Mouse (Mus musculus) limb, embryonic 14.5 days (tissue): Measurements from ENCODE around the gene Sla2. TPM values are rescaled to one million over a fixed set of nuclear protein-coding genes. Genes with fewer than 3 reads are reported as not detected.

Source experiments
- ATAC-seq: fragments of 200-750 bp; cut with Nextera tagmentation; 2 replicates; pipeline ENCODE4 v1.8.0; 2017; ENCODE audit warnings: low read depth, moderate number of reproducible peaks, moderate TSS enrichment; ENCODE audit not compliant: low FRiP score
- DNase-seq: peaks from one replicate; pipeline ENCODE4 v3.0.0-alpha.2; 2015; ENCODE audit warnings: low spot score
- H3K27ac ChIP-seq: fragments of 300-500 bp; sonication (generic); replicated peaks from 2 replicates; pipeline ENCODE4 v1.5.1; 2014; ENCODE audit warnings: low read depth, mild to moderate bottlenecking, low read length, moderate library complexity, mixed read lengths
- H3K27me3 ChIP-seq: fragments of 300-500 bp; sonication (generic); 2 replicates; pipeline ENCODE4 v1.6.1; 2014; ENCODE audit warnings: low read length, mixed read lengths; ENCODE audit not compliant: control insufficient read depth, insufficient read depth
- H3K36me3 ChIP-seq: fragments of 300-500 bp; sonication (generic); 2 replicates; pipeline ENCODE4 v1.6.1; 2014; ENCODE audit warnings: mild to moderate bottlenecking, low read length, moderate library complexity, mixed read lengths; ENCODE audit not compliant: control insufficient read depth, insufficient read depth
- H3K4me1 ChIP-seq: fragments of 300-500 bp; sonication (generic); 2 replicates; pipeline ENCODE4 v1.6.1; 2014; ENCODE audit warnings: antibody characterized with exemption, low read length, mixed read lengths; ENCODE audit not compliant: control insufficient read depth, insufficient read depth
- H3K4me2 ChIP-seq: fragments of 300-500 bp; sonication (generic); replicated peaks from 2 replicates; pipeline ENCODE4 v1.6.1; 2014; ENCODE audit warnings: low read depth, mild to moderate bottlenecking, low read length, moderate library complexity; ENCODE audit not compliant: severe bottlenecking
- H3K4me3 ChIP-seq: fragments of 300-500 bp; sonication (generic); replicated peaks from 2 replicates; pipeline ENCODE4 v1.5.1; 2014; ENCODE audit warnings: low read length
- H3K9ac ChIP-seq: fragments of 300-500 bp; sonication (generic); 2 replicates; pipeline ENCODE4 v1.6.1; 2014; ENCODE audit warnings: mild to moderate bottlenecking, low read depth, low read length, moderate library complexity; ENCODE audit not compliant: severe bottlenecking
- H3K9me3 ChIP-seq: fragments of 300-500 bp; sonication (generic); 2 replicates; pipeline ENCODE4 v1.6.1; 2016; ENCODE audit warnings: low read length; ENCODE audit not compliant: control insufficient read depth
- POLR2A ChIP-seq: fragments of 200-500 bp; IDR thresholded peaks from 2 replicates; pipeline ENCODE4 v1.8.0; 2012; ENCODE audit warnings: inconsistent platforms, mild to moderate bottlenecking, moderate library complexity, borderline replicate concordance; ENCODE audit not compliant: insufficient read depth, insufficient read length; ENCODE audit errors: extremely low read depth
- WGBS: fragments of 180-500 bp; shearing (Covaris S2); extraction: QIAGEN DNeasy Blood & Tissue Kit; methylation state at CpG from one replicate; pipeline ENCODE4 v1.1.7; 2014; 5-methylcytosine and 5-hydroxymethylcytosine counted together
- polyA plus RNA-seq, 2 experiments: library from polyadenylated mRNA; depleted of rRNA in 1 of 2; stranded (reverse) in 1 of 2; unstranded in 1 of 2; fragments of >200 nt; fragmentation: Nextera tagmentation in 1 of 2; extraction: Ambion mirVana in 1 of 2; gene quantifications; 2 replicates each; pipeline versions ENCODE4 v1.2.1 to v1.2.3; 2012 to 2014

The Sla2 gene
- polyA plus RNA-seq, 2 experiments = 0.15 to 0.26 TPM

DNA sequence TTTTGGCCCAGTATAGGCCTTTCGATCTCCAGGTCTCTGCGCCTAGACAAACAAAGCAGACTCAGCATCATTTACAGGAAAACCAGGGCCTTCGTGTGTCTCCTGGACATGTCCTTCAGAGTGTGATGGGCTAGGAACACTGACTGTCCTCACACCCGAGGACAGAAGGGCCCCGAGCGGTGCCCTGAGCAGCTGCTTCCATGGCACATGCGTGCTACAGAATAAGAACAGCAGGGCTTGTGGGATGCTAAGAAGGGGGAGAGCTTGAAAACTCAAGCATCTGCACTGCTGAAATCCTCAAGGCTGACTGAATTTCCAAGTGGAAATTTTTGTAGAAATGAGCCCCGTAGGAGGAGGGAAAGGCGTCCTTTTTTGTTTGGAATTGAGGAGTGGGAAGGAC lies 10.0 kb upstream of the Sla2 start:
- no peak overlapping the region for H3K27ac ChIP-seq
- no peaks in the 10 kb centered on the region for H3K27me3 ChIP-seq
- 83% methylated on average over 9 of the region's 9 CpGs for WGBS
- no peaks in the 10 kb centered on the region for H3K4me1 ChIP-seq
- DNase-seq = no peak
- H3K4me2 ChIP-seq = no peak overlapping the region
- H3K9ac ChIP-seq = no peak overlapping the region
- ATAC-seq = no peak
- H3K36me3 ChIP-seq = no peaks in the 10 kb centered on the region
- no peaks in the 10 kb centered on the region for H3K9me3 ChIP-seq
- H3K4me3 ChIP-seq = no peak overlapping the region
- no peak for TF ChIP-seq POLR2A

DNA sequence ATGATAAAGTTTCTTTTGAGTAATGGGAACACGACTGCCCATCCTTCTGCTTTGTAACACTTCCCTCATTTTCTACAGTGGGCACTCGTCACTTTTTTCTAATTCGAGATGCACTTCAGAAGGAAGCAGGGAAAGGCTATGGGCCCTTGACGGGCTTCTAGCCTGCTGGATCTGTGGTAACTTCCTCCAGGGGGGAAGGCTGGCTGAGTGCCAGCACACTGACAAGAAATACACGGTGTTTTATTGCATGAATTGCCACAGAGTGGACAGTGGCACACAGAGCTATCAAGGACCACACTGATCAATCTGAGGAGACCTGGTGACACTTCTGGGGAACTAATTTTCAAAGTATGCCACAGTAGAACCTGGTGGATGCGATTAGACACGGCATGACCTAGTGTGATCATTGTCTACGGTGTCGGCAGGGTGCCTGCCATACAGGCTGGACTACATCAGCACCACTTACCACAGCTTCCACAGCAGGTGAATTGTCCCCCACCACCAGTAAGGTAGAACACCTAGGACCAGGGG lies 9.5 kb upstream of the Sla2 start:
- 71% methylated on average over 9 of the region's 9 CpGs for WGBS
- ATAC-seq = no peak
- TF ChIP-seq POLR2A = no peak
- Histone ChIP-seq H3K9ac (no peak overlapping the region), H3K4me3 (no peak overlapping the region), H3K27ac (no peak overlapping the region), H3K4me1 (no peaks in the 10 kb centered on the region), H3K4me2 (no peak overlapping the region), H3K36me3 (no peaks in the 10 kb centered on the region), H3K9me3 (no peaks in the 10 kb centered on the region), H3K27me3 (no peaks in the 10 kb centered on the region)
- no peak for DNase-seq

DNA sequence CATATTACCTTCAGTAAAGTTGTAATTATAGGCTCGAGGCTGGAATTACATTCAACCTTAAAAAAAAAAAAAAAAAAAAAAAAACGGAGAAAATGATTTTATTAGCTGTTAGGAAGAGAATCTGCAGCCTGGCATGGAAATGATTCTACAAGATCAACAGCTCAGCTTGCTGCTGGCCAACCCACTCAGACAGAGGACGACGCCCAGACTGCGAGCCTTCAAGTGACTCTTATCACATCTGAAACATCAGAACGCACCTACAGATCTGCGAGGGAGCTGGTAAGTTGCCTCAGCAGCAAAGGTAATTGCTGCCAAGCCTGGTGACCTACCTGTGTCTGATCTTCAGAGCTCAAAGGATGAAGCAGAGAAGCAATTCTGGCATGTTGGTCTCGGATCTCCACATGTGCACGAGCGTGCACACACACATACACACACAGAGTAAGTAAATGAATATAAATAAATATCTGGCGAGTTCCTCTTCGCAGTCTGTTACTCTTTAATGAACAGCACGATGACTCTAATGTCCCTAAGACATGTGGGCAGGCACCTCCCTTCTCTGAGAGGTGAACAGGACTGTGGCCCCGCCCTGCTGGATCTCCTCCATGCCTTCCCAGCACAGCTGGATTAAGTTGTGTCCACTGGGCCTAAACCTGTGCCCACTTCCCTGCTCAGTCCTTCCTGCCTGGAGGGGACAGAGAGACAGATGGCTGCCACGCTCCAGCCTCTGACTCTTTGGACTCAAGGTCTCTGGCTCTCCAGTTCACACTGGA lies 7.7 kb upstream of the Sla2 start:
- Histone ChIP-seq H3K27me3 (no peaks in the 10 kb centered on the region), H3K27ac (no peak overlapping the region), H3K36me3 (no peaks in the 10 kb centered on the region), H3K4me2 (no peak overlapping the region), H3K9me3 (no peaks in the 10 kb centered on the region), H3K4me3 (no peak overlapping the region), H3K4me1 (no peaks in the 10 kb centered on the region), H3K9ac (no peak overlapping the region)
- DNase-seq (no peak), ATAC-seq (no peak)
- 80% methylated on average over 15 of the region's 15 CpGs for WGBS
- TF ChIP-seq POLR2A = no peak

DNA sequence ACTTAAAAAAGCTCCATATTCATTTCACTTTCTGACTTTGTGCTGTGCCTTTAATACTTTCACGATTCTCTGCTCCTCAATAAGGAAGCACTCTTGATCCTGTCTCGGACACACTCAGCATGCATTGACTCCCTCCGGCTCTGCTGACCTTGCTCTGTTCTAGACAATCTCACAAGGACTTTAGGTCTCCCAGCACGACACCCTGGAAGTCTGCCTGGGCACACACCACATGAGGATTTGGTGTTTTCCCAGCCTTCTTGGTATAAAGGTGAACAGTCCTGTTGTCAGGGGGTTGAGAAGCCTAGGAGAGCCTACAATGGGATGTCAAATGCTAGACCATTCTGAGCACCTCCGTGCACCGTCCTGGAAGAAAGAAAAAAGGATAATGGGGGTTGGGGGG lies 5.8 kb upstream of the Sla2 start:
- Histone ChIP-seq H3K4me3 (no peak overlapping the region), H3K9ac (no peak overlapping the region), H3K36me3 (no peaks in the 10 kb centered on the region), H3K27ac (no peak overlapping the region), H3K9me3 (no peaks in the 10 kb centered on the region), H3K4me1 (no peaks in the 10 kb centered on the region), H3K4me2 (no peak overlapping the region), H3K27me3 (no peaks in the 10 kb centered on the region)
- ATAC-seq (no peak), DNase-seq (no peak)
- TF ChIP-seq POLR2A = no peak
- 81% methylated on average over 6 of the region's 6 CpGs for WGBS

DNA sequence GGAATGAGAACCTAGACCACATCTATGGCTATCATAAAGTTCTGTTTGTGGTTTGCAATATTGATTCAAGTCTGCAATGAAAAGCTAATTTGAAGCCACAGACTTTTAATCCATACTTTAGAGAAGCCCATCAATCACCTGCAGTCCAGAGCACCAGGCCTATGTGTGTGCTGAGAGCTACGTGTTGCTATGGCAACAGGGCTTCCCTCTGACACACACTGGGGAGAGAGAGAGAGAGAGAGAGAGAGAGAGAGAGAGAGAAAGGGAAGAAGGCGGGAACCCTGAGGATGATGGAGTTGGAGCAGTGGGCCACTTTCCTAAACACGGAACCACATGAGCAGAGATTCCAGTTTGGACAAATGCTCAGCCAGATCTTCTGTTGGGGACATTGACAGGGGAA lies 5.2 kb upstream of the Sla2 start:
- DNase-seq (no peak), ATAC-seq (no peak)
- no peaks in the 10 kb centered on the region for H3K27me3 ChIP-seq
- no peaks in the 10 kb centered on the region for H3K9me3 ChIP-seq
- no peak overlapping the region for H3K4me3 ChIP-seq
- no peaks in the 10 kb centered on the region for H3K4me1 ChIP-seq
- no peak for TF ChIP-seq POLR2A
- 50% methylated on average over 3 of the region's 3 CpGs for WGBS
- no peak overlapping the region for H3K27ac ChIP-seq
- no peak overlapping the region for H3K9ac ChIP-seq
- H3K4me2 ChIP-seq = no peak overlapping the region
- H3K36me3 ChIP-seq = no peaks in the 10 kb centered on the region

DNA sequence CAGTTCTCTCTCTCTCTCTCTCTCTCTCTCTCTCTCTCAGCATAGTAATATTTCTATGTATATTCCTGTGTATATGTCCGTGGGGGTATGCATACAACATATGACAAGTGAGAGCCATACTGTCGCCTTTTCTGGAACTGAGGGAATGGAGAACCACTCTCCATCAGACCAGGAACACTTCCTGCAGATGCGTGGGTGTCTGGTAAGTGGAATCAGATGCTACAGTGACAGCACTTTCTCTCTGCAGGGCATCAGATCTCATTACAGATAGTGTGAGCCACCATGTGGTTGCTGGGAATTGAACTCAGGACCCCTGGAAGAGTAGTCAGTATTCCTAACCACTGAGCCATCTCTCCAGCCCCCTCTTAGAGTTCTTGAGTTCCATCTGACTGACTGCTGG lies 1.5 kb upstream of the Sla2 start:
- WGBS = 66% methylated on average over 3 of the region's 3 CpGs

More for the DNA sequence above, 1.5 kb upstream of the Sla2 start:
- Histone ChIP-seq H3K27me3 (no peaks in the 10 kb centered on the region), H3K36me3 (no peaks in the 10 kb centered on the region), H3K4me3 (no peak overlapping the region), H3K4me2 (no peak overlapping the region), H3K9me3 (no peaks in the 10 kb centered on the region), H3K9ac (no peak overlapping the region), H3K27ac (no peak overlapping the region), H3K4me1 (no peaks in the 10 kb centered on the region)
- TF ChIP-seq POLR2A = no peak
- DNase-seq = no peak
- no peak for ATAC-seq
